In the genomic region with DNA sequence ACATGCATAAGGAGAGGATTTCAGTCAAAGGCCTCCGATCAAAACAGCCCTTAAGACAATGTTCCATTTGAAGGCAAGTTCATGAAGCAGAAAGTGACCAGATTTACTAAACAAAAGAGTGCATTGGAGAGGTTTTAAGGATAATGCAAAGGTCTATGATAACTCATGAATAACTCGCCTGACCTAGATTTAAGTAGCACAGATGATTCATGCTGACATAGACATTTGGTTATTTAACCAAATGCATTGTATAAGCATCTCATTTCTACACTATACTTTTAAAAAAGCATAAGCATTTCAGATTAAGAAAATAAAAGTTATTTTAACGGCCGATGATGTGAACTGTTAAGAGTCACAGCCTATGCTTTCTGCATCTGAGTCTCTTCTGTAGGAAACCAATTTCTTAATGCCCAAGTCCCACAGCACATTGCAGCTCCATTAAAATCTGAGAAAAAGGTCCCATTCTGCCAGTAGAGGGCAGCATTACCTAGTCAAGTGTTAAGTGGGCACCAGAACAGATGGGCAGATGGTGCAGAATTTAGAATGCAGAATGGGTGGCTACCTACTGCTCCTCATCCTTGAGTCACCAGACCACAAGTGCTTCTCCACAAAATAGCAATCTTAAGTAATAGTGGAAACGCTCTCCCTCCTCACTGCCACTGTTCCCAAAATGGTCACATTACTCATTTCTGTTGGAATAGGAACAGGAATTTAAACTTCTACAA, we compare ENCODE assay signal across 8 mouse cellular contexts.
DNase-seq lines count a peak whose midpoint lies in the region; ATAC-seq and TF ChIP-seq lines count a peak whose summit lies in the region.

No protein-coding gene starts in this region.

- H3K9me3 ChIP-seq in heart, embryonic 10.5 days, result no peaks in the 10 kb centered on the region
- no peaks in the 10 kb centered on the region for H3K9me3 ChIP-seq in forebrain, embryonic 10.5 days
- no peaks in the 10 kb centered on the region for H3K9me3 ChIP-seq in intestine, embryonic 16.5 days (ENCODE audit: control insufficient read depth, low read length)
- H3K9me3 ChIP-seq in neural tube, embryonic 14.5 days (ENCODE audit: control insufficient read depth, low read length), result no peaks in the 10 kb centered on the region

- H3K4me1 ChIP-seq in heart, embryonic 10.5 days, result no peaks in the 10 kb centered on the region
- peaks cover 6% of the 10 kb centered on the region for H3K4me1 ChIP-seq in forebrain, embryonic 10.5 days
- no peaks in the 10 kb centered on the region for H3K4me1 ChIP-seq in intestine, embryonic 16.5 days (ENCODE audit: control insufficient read depth, insufficient read depth, low read length)
- H3K4me1 ChIP-seq in neural tube, embryonic 14.5 days (ENCODE audit: control insufficient read depth, insufficient read depth, low read length), result no peaks in the 10 kb centered on the region

- peak; percentile 76; the same call in 1 of the 2 replicates for TF ChIP-seq CTCF in brain, embryonic 14.5 days (IDR thresholded peaks at IDR 0.05; ENCODE audit: borderline replicate concordance, extremely low read depth, insufficient read depth, insufficient read length)

- H3K27me3 ChIP-seq in heart, embryonic 10.5 days (ENCODE audit: insufficient read depth, poor library complexity, severe bottlenecking), result no peaks in the 10 kb centered on the region
- no peaks in the 10 kb centered on the region for H3K27me3 ChIP-seq in forebrain, embryonic 10.5 days (ENCODE audit: poor library complexity, severe bottlenecking)
- no peaks in the 10 kb centered on the region for H3K27me3 ChIP-seq in intestine, embryonic 16.5 days (replicated peaks; ENCODE audit: control insufficient read depth, insufficient read depth, low read length)
- H3K27me3 ChIP-seq in neural tube, embryonic 14.5 days (ENCODE audit: control insufficient read depth, insufficient read depth, low read length), result no peaks in the 10 kb centered on the region

- no peak overlapping the region for H3K4me3 ChIP-seq in heart, embryonic 10.5 days
- H3K4me3 ChIP-seq in forebrain, embryonic 10.5 days, result no peak overlapping the region
- H3K4me3 ChIP-seq in intestine, embryonic 16.5 days (ENCODE audit: low read length), result no peak overlapping the region
- H3K4me3 ChIP-seq in neural tube, embryonic 14.5 days (ENCODE audit: low read depth, low read length), result no peak overlapping the region

- WGBS in heart, embryonic 10.5 days, result 66% methylated on average over 5 of the region's 5 CpGs
- 68% methylated on average over 5 of the region's 5 CpGs for WGBS in forebrain, embryonic 10.5 days
- 70% methylated on average over 5 of the region's 5 CpGs for WGBS in intestine, embryonic 16.5 days
- WGBS in neural tube, embryonic 14.5 days, result 70% methylated on average over 5 of the region's 5 CpGs

- peak; percentile 27 for DNase-seq in heart, postnatal 4 days
- no peak for DNase-seq in heart, embryonic 10.5 days (ENCODE audit: low spot score)
- peak; percentile 92 for DNase-seq in brain, embryonic 14.5 days (ENCODE audit: low read depth)
- peak; percentile 40 for DNase-seq in forebrain, embryonic 10.5 days (ENCODE audit: extremely low spot score, low spot score)
- DNase-seq in left cerebral cortex, adult 9 months (ENCODE audit: low spot score in 2 of 2), result peak; percentile 81 to 90
- no peak for DNase-seq in spleen, adult 18-20 months

- no peak overlapping the region for H3K27ac ChIP-seq in heart, embryonic 10.5 days
- no peak overlapping the region for H3K27ac ChIP-seq in forebrain, embryonic 10.5 days
- H3K27ac ChIP-seq in intestine, embryonic 16.5 days (ENCODE audit: low read length), result no peak overlapping the region
- no peak overlapping the region for H3K27ac ChIP-seq in neural tube, embryonic 14.5 days (ENCODE audit: low read depth, low read length)

- ATAC-seq in intestine, embryonic 16.5 days, result 0 out of 2 replicates have a peak, but pooled peaks have one; percentile 52
- ATAC-seq in neural tube, embryonic 14.5 days (ENCODE audit: low read depth), result peak; percentile 79

- TF ChIP-seq POLR2A in brain, embryonic 14.5 days (IDR thresholded peaks at IDR 0.05; ENCODE audit: borderline replicate concordance, extremely low read depth, insufficient read depth, insufficient read length, poor library complexity, severe bottlenecking), result no peak

- no peak overlapping the region for H3K9ac ChIP-seq in intestine, embryonic 16.5 days (ENCODE audit: low read depth, low read length)
- no peak overlapping the region for H3K9ac ChIP-seq in neural tube, embryonic 14.5 days (replicated peaks; ENCODE audit: low read depth, low read length)

- H3K36me3 ChIP-seq in heart, embryonic 10.5 days, result no peaks in the 10 kb centered on the region
- H3K36me3 ChIP-seq in forebrain, embryonic 10.5 days (replicated peaks), result no peaks in the 10 kb centered on the region
- no peaks in the 10 kb centered on the region for H3K36me3 ChIP-seq in intestine, embryonic 16.5 days (ENCODE audit: control insufficient read depth, insufficient read depth, low read length)
- H3K36me3 ChIP-seq in neural tube, embryonic 14.5 days (ENCODE audit: control insufficient read depth, insufficient read depth, low read length), result no peaks in the 10 kb centered on the region

- no peak overlapping the region for H3K4me2 ChIP-seq in intestine, embryonic 16.5 days (ENCODE audit: low read depth, low read length)
- no peak overlapping the region for H3K4me2 ChIP-seq in neural tube, embryonic 14.5 days (ENCODE audit: low read depth, low read length)

Comparison
In these comparisons a context has a peak if more than half of its experiments do, and no peak if none do; other contexts are left out.
1. DNase-seq: peak in heart, postnatal 4 days (single experiment), brain, embryonic 14.5 days (single experiment), forebrain, embryonic 10.5 days (single experiment) and left cerebral cortex, adult 9 months (2 of 2); none in heart, embryonic 10.5 days (single experiment) and spleen, adult 18-20 months (0 of 2).